In genomic region chr3:35937345-35937744, GRCm38 (mm10) we compare ENCODE assay signal across 8 mouse cellular contexts. TPM values are rescaled to one million over a fixed set of nuclear protein-coding genes. Genes with fewer than 3 reads are reported as not detected.
DNase-seq lines count a peak whose midpoint lies in the region; ATAC-seq lines count a peak whose summit lies in the region.

Gene Dcun1d1, minus strand, starts transcription at chr3:35937445.

- peaks cover 10% of the 10 kb centered on the region; the same call in 1 of the 2 replicates for H3K36me3 ChIP-seq in intestine, embryonic 15.5 days
- 0 out of 2 replicates have a peak, but pooled peaks cover 6% of the 10 kb centered on the region for H3K36me3 ChIP-seq in midbrain, embryonic 10.5 days

- H3K4me2 ChIP-seq in intestine, embryonic 15.5 days (replicated peaks) = no peak within 1 kb of the TSS

- no peaks in the 10 kb centered on the region for H3K9me3 ChIP-seq in intestine, embryonic 15.5 days
- no peaks in the 10 kb centered on the region for H3K9me3 ChIP-seq in midbrain, embryonic 10.5 days (replicated peaks)

- no peak within 1 kb of the TSS for H3K9ac ChIP-seq in intestine, embryonic 15.5 days

- peaks cover 5% of the 10 kb centered on the region; the same call in 1 of the 2 replicates for H3K4me1 ChIP-seq in intestine, embryonic 15.5 days (replicated peaks)
- peaks cover 10% of the 10 kb centered on the region for H3K4me1 ChIP-seq in midbrain, embryonic 10.5 days

- DNase-seq in heart, adult 18-20 months = no peak
- DNase-seq in heart, adult 11 months = no peak
- DNase-seq in adrenal gland, postnatal 25 days = no peak
- no peak for DNase-seq in gastrocnemius, postnatal 14 days
- no peak for DNase-seq in midbrain, embryonic 10.5 days (ENCODE audit: low spot score)
- no peak for DNase-seq in cerebellum, adult 11-12 months
- no peak for DNase-seq in kidney, adult 9 months

- intact Hi-C loops in gastrocnemius, postnatal 14 days (cut with DNase I; ENCODE audit: low total_unique reads) = no loop called here

- ATAC-seq in intestine, embryonic 15.5 days = no peak

- no peak within 1 kb of the TSS for H3K4me3 ChIP-seq in intestine, embryonic 15.5 days (replicated peaks)
- H3K4me3 ChIP-seq in midbrain, embryonic 10.5 days = no peak within 1 kb of the TSS

- WGBS in intestine, embryonic 15.5 days = 91% methylated on average over 6 of the region's 6 CpGs
- 89% methylated on average over 6 of the region's 6 CpGs for WGBS in midbrain, embryonic 10.5 days

- H3K27me3 ChIP-seq in intestine, embryonic 15.5 days (replicated peaks) = no peaks in the 10 kb centered on the region
- no peaks in the 10 kb centered on the region for H3K27me3 ChIP-seq in midbrain, embryonic 10.5 days (ENCODE audit: low read depth, poor library complexity, severe bottlenecking)

- no peak within 1 kb of the TSS for H3K27ac ChIP-seq in intestine, embryonic 15.5 days
- no peak within 1 kb of the TSS for H3K27ac ChIP-seq in midbrain, embryonic 10.5 days (replicated peaks)

RNA-seq across cellular contexts. Expression of gene Dcun1d1, which starts in this region (rescaled TPM):
- 10 to 100 TPM; 57.4 to 61.0 TPM for total RNA-seq in heart, adult 18-20 months (2021)
- total RNA-seq in adrenal gland, postnatal 25 days (2021) = 75.1 and 76.7 TPM in 2 replicates
- 10 to 100 TPM; 65.8 to 79.6 TPM for total RNA-seq in gastrocnemius, postnatal 14 days (2021)
- polyA plus RNA-seq in intestine, embryonic 15.5 days (2015; fragmentation: Nextera tagmentation; extraction: Ambion mirVana) = 83.6 and 105 TPM in 2 replicates
- 106 and 110 TPM in 2 replicates for polyA plus RNA-seq in midbrain, embryonic 10.5 days (2016; fragmentation: Nextera tagmentation; extraction: Ambion mirVana)
